Mouse (Mus musculus): Measurements from ENCODE around the gene Kctd11. TPM values are rescaled to one million over a fixed set of nuclear protein-coding genes. Genes with fewer than 3 reads are reported as not detected.
"Not testable (repeated sequence)": the region's sequence is repeated elsewhere in the genome, so short reads cannot be mapped to it uniquely, and the experiment has no call there.

The Kctd11 gene
- polyA plus RNA-seq, 1 experiment from 2014 or later, result 4.8 TPM

DNA sequence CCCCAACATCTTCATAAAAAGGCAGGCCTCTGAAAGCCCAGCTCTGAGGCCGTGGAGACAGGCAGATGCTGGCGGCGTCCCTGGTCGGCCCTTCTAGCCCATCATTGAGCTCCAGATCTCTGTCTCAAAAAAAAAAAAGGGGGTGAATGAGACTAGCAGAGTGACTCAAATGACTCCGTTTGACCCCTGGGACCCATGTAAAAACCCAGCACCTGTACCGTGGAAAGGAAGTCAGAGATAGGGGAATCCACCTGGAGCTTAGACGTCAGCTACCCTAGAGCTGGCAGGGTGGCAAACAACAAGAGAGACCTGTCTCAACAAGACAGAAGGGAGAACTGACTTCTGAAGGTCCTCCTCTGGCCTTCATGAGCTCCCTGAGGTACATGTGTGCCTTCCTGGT is 9.4 kb downstream of the Kctd11 start:
- no peaks in the 10 kb centered on the region for H3K9me3 ChIP-seq
- no peaks in the 10 kb centered on the region for H3K27me3 ChIP-seq (ENCODE audit: poor library complexity, severe bottlenecking)
- no peaks in the 10 kb centered on the region for H3K36me3 ChIP-seq (replicated peaks)
- no peak for DNase-seq (ENCODE audit: extremely low spot score, low spot score)
- H3K4me1 ChIP-seq, result peaks cover 10% of the 10 kb centered on the region
- 89% methylated on average over 7 of the region's 7 CpGs for WGBS
- no peak overlapping the region for H3K4me3 ChIP-seq
- no peak overlapping the region for H3K27ac ChIP-seq

GRCm38 (mm10) chr11:69870289-69871069 is 10.7 kb downstream of the Kctd11 start:
- no peaks in the 10 kb centered on the region for H3K36me3 ChIP-seq (replicated peaks)
- H3K9me3 ChIP-seq, result no peaks in the 10 kb centered on the region
- H3K27ac ChIP-seq, result no peak overlapping the region
- H3K4me3 ChIP-seq, result no peak overlapping the region
- WGBS, result 87% methylated on average over 2 of the region's 2 CpGs
- no peak for DNase-seq (ENCODE audit: extremely low spot score, low spot score)
- no peaks in the 10 kb centered on the region for H3K4me1 ChIP-seq
- no peaks in the 10 kb centered on the region for H3K27me3 ChIP-seq (ENCODE audit: poor library complexity, severe bottlenecking)

DNA sequence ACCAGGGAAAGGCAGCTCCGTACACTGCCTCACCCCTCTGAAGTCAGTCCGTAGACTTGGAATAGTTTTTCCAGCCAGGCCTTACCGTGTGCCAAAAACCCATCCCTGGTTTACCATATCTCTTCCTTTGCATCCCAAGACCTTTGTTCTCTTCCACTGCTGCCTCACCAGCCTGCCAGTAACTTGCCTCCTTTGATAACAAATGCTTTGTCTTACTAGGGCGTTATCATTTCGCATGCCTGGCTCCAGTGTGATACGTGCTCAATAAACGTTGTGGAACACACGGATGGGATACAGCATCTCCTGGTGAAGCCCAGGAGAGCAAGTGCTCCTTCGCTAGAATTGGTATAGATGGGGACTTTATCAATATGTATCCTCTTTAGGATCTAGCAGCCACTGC is 13.9 kb downstream of the Kctd11 start:
- Histone ChIP-seq H3K36me3 (replicated peaks) (no peaks in the 10 kb centered on the region), H3K27me3 (ENCODE audit: poor library complexity, severe bottlenecking) (no peaks in the 10 kb centered on the region), H3K9me3 (no peaks in the 10 kb centered on the region), H3K27ac (no peak overlapping the region), H3K4me1 (peaks cover 3% of the 10 kb centered on the region; the same call in 1 of the 2 replicates), H3K4me3 (no peak overlapping the region)
- WGBS, result 73% methylated on average over 9 of the region's 9 CpGs
- DNase-seq (ENCODE audit: extremely low spot score, low spot score), result no peak

GRCm38 (mm10) chr11:69865561-69865960 is 15.6 kb downstream of the Kctd11 start:
- Histone ChIP-seq H3K9me3 (no peaks in the 10 kb centered on the region), H3K27ac (no peak overlapping the region), H3K36me3 (replicated peaks) (no peaks in the 10 kb centered on the region), H3K4me3 (no peak overlapping the region), H3K4me1 (peaks cover 3% of the 10 kb centered on the region; the same call in 1 of the 2 replicates), H3K27me3 (ENCODE audit: poor library complexity, severe bottlenecking) (no peaks in the 10 kb centered on the region)
- WGBS, result 89% methylated on average over 9 of the region's 9 CpGs
- no peak for DNase-seq (ENCODE audit: extremely low spot score, low spot score)

DNA sequence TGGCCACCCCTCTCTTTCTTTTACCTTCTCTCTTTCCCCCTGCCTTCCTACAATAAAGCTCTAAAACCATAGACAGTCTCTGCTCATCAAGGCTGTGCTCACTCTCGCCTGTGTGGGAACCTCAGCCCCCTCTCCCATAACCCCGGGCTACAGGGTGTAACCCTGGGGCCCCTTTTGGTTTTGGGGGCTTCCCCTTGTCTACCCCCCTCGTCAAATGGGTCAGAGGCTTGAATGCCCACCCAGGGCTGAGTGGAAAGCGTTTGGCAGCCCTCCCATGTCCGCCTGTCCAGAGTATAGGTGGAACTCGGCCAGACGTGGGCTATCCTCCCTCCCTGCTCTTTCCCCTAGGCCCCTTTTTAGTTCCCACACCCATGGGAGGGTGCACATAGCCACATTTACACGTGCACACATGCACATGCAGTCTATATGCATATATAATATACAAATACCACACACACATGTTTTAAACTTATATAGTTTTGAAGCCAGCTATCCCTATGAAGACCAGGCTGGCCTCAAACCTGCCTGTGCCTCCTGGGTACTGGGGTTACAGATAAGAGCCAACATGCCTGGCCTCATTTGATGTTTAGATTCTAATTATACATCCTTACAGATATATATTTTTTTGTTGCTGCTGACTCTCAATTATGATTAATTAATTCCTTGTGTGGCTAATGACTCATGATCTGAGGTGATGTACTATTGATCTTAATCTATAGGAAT is 16.9 kb downstream of the Kctd11 start:
- Histone ChIP-seq H3K27me3 (ENCODE audit: poor library complexity, severe bottlenecking) (peaks cover 11% of the 10 kb centered on the region), H3K4me3 (no peak overlapping the region), H3K9me3 (no peaks in the 10 kb centered on the region), H3K27ac (peak overlapping the region; percentile 3; the same call in 1 of the 2 replicates), H3K36me3 (replicated peaks) (no peaks in the 10 kb centered on the region), H3K4me1 (peaks cover 3% of the 10 kb centered on the region; the same call in 1 of the 2 replicates)
- no peak for DNase-seq (ENCODE audit: extremely low spot score, low spot score)
- WGBS, result 65% methylated on average over 8 of the region's 8 CpGs

- not testable (repeated sequence) for DNase-seq (ENCODE audit: extremely low spot score, low spot score); H3K27ac ChIP-seq; H3K4me3 ChIP-seq; H3K4me1 ChIP-seq; H3K9me3 ChIP-seq; H3K36me3 ChIP-seq (replicated peaks)
- peaks cover 17% of the 10 kb centered on the region for H3K27me3 ChIP-seq (ENCODE audit: poor library complexity, severe bottlenecking)
- WGBS, result 85% methylated on average over 3 of the region's 3 CpGs
Measured at GRCm38 (mm10) chr11:69863729-69864128, 17.5 kb downstream of the Kctd11 start.

GRCm38 (mm10) chr11:69858113-69858998 is 22.9 kb downstream of the Kctd11 start, which contains the start of gene Tnk1:
Gene Tnk1 (minus strand): TSS chr11:69858730.
- Histone ChIP-seq H3K9me3 (no peaks in the 10 kb centered on the region), H3K27me3 (ENCODE audit: poor library complexity, severe bottlenecking) (peaks cover 50% of the 10 kb centered on the region), H3K36me3 (replicated peaks) (no peaks in the 10 kb centered on the region), H3K4me3 (peak within 1 kb of the TSS; percentile 33), H3K27ac (peak within 1 kb of the TSS; percentile 35; the same call in 1 of the 2 replicates), H3K4me1 (peaks cover 26% of the 10 kb centered on the region)
- WGBS, result 17% methylated on average over 30 of the region's 30 CpGs
- no peak for DNase-seq (ENCODE audit: extremely low spot score, low spot score)

GRCm38 (mm10) chr11:69855347-69855746 is 25.9 kb downstream of the Kctd11 start:
- Histone ChIP-seq H3K27ac (peak overlapping the region; percentile 72), H3K9me3 (no peaks in the 10 kb centered on the region), H3K36me3 (replicated peaks) (peaks cover 26% of the 10 kb centered on the region), H3K4me3 (peak overlapping the region; percentile 23), H3K27me3 (ENCODE audit: poor library complexity, severe bottlenecking) (peaks cover 49% of the 10 kb centered on the region), H3K4me1 (peaks cover 37% of the 10 kb centered on the region)
- peak; percentile 66 for DNase-seq (ENCODE audit: extremely low spot score, low spot score)
- 21% methylated on average over 16 of the region's 16 CpGs for WGBS

DNA sequence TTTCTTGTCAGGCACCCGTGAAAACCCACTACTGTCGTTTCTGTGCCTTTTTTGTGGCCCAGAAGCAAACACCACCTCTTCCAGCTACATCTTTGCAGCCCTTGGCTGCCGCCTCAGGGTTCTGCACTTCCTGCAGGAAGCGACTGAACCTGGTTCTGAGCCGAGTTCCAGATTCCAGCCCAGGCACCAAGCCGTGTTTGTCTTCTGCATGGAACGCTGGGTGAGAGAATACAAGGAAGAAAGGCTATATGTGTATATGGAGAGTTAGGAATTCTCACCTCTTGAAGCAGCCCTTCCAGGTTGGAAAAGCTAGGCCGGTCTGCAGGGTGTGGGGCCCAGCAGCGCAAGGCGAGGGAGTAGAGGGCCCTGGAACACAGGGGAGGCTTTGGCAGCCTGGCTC is 26.5 kb downstream of the Kctd11 start:
- Histone ChIP-seq H3K9me3 (no peaks in the 10 kb centered on the region), H3K27ac (peak overlapping the region; percentile 72), H3K4me3 (peak overlapping the region; percentile 23; the same call in 1 of the 2 replicates), H3K27me3 (ENCODE audit: poor library complexity, severe bottlenecking) (peaks cover 43% of the 10 kb centered on the region), H3K36me3 (replicated peaks) (peaks cover 33% of the 10 kb centered on the region), H3K4me1 (peaks cover 39% of the 10 kb centered on the region)
- no peak for DNase-seq (ENCODE audit: extremely low spot score, low spot score)
- 88% methylated on average over 10 of the region's 10 CpGs for WGBS

DNA sequence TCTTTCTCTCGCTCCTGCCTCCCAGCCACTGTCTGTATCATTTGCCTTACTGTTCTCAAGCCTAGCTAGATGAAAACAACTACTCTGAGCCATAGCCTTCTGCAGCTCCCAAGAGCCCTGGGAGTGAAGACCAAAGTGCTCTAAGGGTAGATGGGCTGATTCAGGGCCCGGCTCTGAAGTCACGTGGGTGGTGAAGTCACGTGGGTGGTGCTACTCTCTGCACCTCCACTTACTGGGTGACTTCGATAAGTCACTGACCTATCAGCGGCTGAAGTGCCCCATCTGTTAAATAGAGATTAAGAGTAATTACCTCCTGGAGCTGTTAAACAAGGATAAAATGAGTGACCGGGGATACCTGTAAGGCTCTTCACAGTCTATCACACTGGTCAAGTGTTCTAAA is 27.2 kb downstream of the Kctd11 start:
- Histone ChIP-seq H3K4me1 (peaks cover 39% of the 10 kb centered on the region), H3K36me3 (replicated peaks) (peaks cover 40% of the 10 kb centered on the region), H3K27me3 (ENCODE audit: poor library complexity, severe bottlenecking) (peaks cover 36% of the 10 kb centered on the region), H3K9me3 (no peaks in the 10 kb centered on the region), H3K27ac (peak overlapping the region; percentile 56), H3K4me3 (no peak overlapping the region)
- 80% methylated on average over 7 of the region's 7 CpGs for WGBS
- DNase-seq (ENCODE audit: extremely low spot score, low spot score), result no peak

DNA sequence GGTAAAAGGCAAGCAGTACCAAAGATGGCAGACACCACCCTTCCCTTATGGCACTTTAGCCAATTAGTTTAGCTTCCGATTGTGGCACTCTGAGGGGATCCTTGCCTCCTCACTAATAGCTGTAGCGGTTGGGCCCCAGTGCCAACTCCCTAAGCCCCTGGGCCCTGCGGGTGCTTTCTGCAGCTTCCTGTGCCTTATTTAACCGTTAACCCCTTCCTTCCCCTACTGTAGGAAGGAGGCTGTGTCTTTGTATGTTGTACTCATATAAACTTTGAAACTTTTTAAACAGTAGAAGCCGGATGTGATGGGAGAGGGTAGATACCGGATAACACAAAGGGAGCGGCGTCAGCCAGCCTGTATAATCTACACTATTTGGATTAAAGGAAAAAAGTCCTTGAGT is 30.5 kb downstream of the Kctd11 start:
- H3K4me3 ChIP-seq, result no peak overlapping the region
- no peak for DNase-seq (ENCODE audit: extremely low spot score, low spot score)
- H3K27ac ChIP-seq, result no peak overlapping the region
- H3K27me3 ChIP-seq (ENCODE audit: poor library complexity, severe bottlenecking), result peaks cover 3% of the 10 kb centered on the region; the same call in 1 of the 2 replicates
- H3K4me1 ChIP-seq, result peaks cover 57% of the 10 kb centered on the region
- 83% methylated on average over 8 of the region's 8 CpGs for WGBS
- peaks cover 55% of the 10 kb centered on the region for H3K36me3 ChIP-seq (replicated peaks)
- H3K9me3 ChIP-seq, result no peaks in the 10 kb centered on the region

GRCm38 (mm10) chr11:69849884-69850283 is 31.3 kb downstream of the Kctd11 start:
- Histone ChIP-seq H3K4me1 (peaks cover 56% of the 10 kb centered on the region), H3K4me3 (no peak overlapping the region), H3K27me3 (ENCODE audit: poor library complexity, severe bottlenecking) (no peaks in the 10 kb centered on the region), H3K36me3 (replicated peaks) (peaks cover 55% of the 10 kb centered on the region), H3K9me3 (no peaks in the 10 kb centered on the region), H3K27ac (no peak overlapping the region)
- DNase-seq (ENCODE audit: extremely low spot score, low spot score), result no peak
- 92% methylated on average over 15 of the region's 15 CpGs for WGBS

All from forebrain, embryonic 10.5 days (tissue).